Mouse (Mus musculus) gastrocnemius, adult 2 months (tissue): ENCODE measurements around the gene Cbr4. TPM values are rescaled to one million over a fixed set of nuclear protein-coding genes. Genes with fewer than 3 reads are reported as not detected.

Experiments used
- DNase-seq: peaks from one replicate; pipeline ENCODE4 v3.0.0; 2022
- H3K27ac ChIP-seq: fragments of 200-600 bp; 2 replicates; pipeline ENCODE4 v1.8.1; 2022; ENCODE audit warnings: mild to moderate bottlenecking
- H3K4me3 ChIP-seq: fragments of 200-600 bp; 2 replicates; pipeline ENCODE4 v1.8.1; 2022; ENCODE audit warnings: mild to moderate bottlenecking, moderate library complexity
- CTCF ChIP-seq: fragments of 200-600 bp; IDR thresholded peaks from 2 replicates; pipeline ENCODE4 v1.8.1; 2022; ENCODE audit warnings: antibody characterized with exemption, mild to moderate bottlenecking, moderate library complexity
- intact Hi-C: fragments of 180-260 bp; cut with DNase I; formaldehyde crosslinking; loops from one replicate; pipeline ENCODE4 v1.15.1; 2025
- total RNA-seq, 2 experiments: library from RNA; stranded (reverse); gene quantifications; 2 replicates each; pipeline ENCODE4 v1.2.3; 2021

Gene Cbr4
- total RNA-seq, 2 experiments from 2014 or later = 31.5 to 42.1 TPM

DNA sequence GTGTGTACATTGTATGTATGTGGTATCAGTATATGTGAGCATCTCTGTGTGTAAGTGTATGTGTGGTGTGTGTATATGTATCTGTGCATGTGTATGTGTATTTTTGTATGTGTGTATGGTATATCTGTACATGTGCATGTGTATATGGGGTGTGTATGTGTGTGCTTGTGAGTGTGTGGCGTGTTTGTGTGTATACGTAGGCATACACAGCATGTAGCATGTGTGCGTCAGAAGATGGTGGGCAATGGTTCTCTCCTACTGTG is 20.1 kb upstream of the Cbr4 start:
- intact Hi-C loops = no loop called here
- TF ChIP-seq CTCF = no peak
- H3K4me3 ChIP-seq = no peak overlapping the region
- DNase-seq = no peak
- no peak overlapping the region for H3K27ac ChIP-seq

- no peak for TF ChIP-seq CTCF
- intact Hi-C loops = no loop called here
- no peak for DNase-seq
- H3K27ac ChIP-seq = no peak overlapping the region
- H3K4me3 ChIP-seq = no peak overlapping the region
These were observed 17.3 kb upstream of the Cbr4 start for GRCm38 (mm10) chr8:61470213-61470612.

DNA sequence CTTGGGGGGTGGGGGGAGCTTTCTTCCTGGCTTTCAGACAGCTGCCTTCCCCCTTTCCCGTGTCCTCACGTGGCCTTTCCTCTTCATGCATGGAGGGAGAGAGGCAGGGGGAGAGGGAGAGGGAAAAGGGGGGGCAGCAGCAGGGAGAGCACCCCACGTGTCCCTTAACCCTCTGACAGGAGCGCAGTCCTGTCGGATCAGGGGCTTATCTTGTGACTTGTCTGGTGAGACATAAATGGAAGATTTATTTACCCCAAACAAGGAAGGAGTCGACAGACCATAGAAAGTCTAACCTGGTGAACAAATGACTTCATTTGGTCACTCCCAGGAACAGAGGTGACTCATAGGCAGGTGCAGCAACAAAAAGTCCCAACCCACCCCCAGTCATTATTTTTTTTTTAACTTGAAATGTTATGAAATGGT is 12.3 kb upstream of the Cbr4 start:
- TF ChIP-seq CTCF = no peak

DNA sequence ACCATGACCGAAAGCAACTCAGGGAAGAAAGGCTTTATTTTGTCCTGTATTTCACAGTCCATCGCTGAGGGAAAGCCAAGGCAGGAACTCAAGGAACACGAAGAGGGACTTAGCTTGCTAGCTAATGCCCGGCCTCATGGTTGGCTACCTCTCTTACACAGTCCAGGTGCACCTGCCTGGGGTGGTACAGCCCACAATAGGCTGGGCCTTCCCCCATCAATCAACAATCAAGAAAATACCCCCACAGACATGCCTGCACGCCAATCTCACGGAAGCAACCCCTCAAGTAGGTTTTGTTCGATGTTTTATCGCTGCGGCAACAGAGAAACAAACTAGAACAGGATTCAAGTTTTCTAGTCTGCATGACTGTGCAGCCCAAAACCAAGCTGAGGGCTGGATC is 11.4 kb upstream of the Cbr4 start:
- Histone ChIP-seq H3K4me3 (no peak overlapping the region), H3K27ac (no peak overlapping the region)
- no peak for TF ChIP-seq CTCF
- DNase-seq = no peak
- intact Hi-C loops = no loop called here

More for the DNA sequence above, 12.3 kb upstream of the Cbr4 start:
- Histone ChIP-seq H3K4me3 (no peak overlapping the region), H3K27ac (no peak overlapping the region)
- intact Hi-C loops = no loop called here
- DNase-seq = no peak

- no peak overlapping the region for H3K27ac ChIP-seq
- TF ChIP-seq CTCF = peak; percentile 3; the same call in 1 of the 2 replicates
- DNase-seq = no peak
- intact Hi-C loops = no loop called here
- H3K4me3 ChIP-seq = no peak overlapping the region
These were observed 9.4 kb upstream of the Cbr4 start for GRCm38 (mm10) chr8:61478150-61478549.

GRCm38 (mm10) chr8:61478793-61479192 is 8.7 kb upstream of the Cbr4 start:
- no peak overlapping the region for H3K4me3 ChIP-seq
- no peak for DNase-seq
- TF ChIP-seq CTCF = no peak
- intact Hi-C loops = no loop called here
- H3K27ac ChIP-seq = no peak overlapping the region

- intact Hi-C loops = loop anchor here (10.0 kb wide), 1 partner anchor 845 kb away; the partner anchor contains the start of gene Mfap3l
- peak; percentile 68 for TF ChIP-seq CTCF
- peak overlapping the region; percentile 50 for H3K4me3 ChIP-seq
- DNase-seq = peak; percentile 65
- H3K27ac ChIP-seq = peak overlapping the region; percentile 56
These were observed 7.9 kb upstream of the Cbr4 start for GRCm38 (mm10) chr8:61479506-61480214.

GRCm38 (mm10) chr8:61480260-61480967 is 7.1 kb upstream of the Cbr4 start:
- Histone ChIP-seq H3K27ac (no peak overlapping the region; the same call in 1 of the 2 replicates), H3K4me3 (peak overlapping the region; percentile 50)
- no peak for TF ChIP-seq CTCF
- intact Hi-C loops = loop anchor here (10.0 kb wide), 1 partner anchor 846 kb away; the partner anchor contains the start of gene Mfap3l
- peak; percentile 43 for DNase-seq

- H3K27ac ChIP-seq = peak overlapping the region; percentile 93
- TF ChIP-seq CTCF = no peak
- intact Hi-C loops = loop anchor here (1.0 to 10.0 kb wide), 3 partner anchors 265 to 852 kb away; partner anchors contain the start of genes Mfap3l, Nek1 and Sh3rf1
- DNase-seq = no peak
- H3K4me3 ChIP-seq = peak overlapping the region; percentile 91
These were observed 508 bp upstream of the Cbr4 start for GRCm38 (mm10) chr8:61486923-61487529.

- no peak for TF ChIP-seq CTCF
- peak overlapping the region; percentile 91 for H3K4me3 ChIP-seq
These were observed 1.1 kb downstream of the Cbr4 start for GRCm38 (mm10) chr8:61488631-61489030.

GRCm38 (mm10) chr8:61497110-61497509 is 9.6 kb downstream of the Cbr4 start:
- H3K27ac ChIP-seq = no peak overlapping the region
- no peak for TF ChIP-seq CTCF
- no peak for DNase-seq
- intact Hi-C loops = no loop called here
- H3K4me3 ChIP-seq = no peak overlapping the region

More at GRCm38 (mm10) chr8:61488631-61489030, 1.1 kb downstream of the Cbr4 start:
- DNase-seq = no peak
- intact Hi-C loops = loop anchor here (5.0 to 10.0 kb wide), 2 partner anchors 266 to 854 kb away; partner anchors contain the start of genes Mfap3l and Sh3rf1
- peak overlapping the region; percentile 93 for H3K27ac ChIP-seq

GRCm38 (mm10) chr8:61499035-61499434 is 11.5 kb downstream of the Cbr4 start:
- peak; percentile 51 for TF ChIP-seq CTCF
- no peak overlapping the region for H3K27ac ChIP-seq
- intact Hi-C loops = no loop called here
- no peak for DNase-seq
- no peak overlapping the region for H3K4me3 ChIP-seq

DNA sequence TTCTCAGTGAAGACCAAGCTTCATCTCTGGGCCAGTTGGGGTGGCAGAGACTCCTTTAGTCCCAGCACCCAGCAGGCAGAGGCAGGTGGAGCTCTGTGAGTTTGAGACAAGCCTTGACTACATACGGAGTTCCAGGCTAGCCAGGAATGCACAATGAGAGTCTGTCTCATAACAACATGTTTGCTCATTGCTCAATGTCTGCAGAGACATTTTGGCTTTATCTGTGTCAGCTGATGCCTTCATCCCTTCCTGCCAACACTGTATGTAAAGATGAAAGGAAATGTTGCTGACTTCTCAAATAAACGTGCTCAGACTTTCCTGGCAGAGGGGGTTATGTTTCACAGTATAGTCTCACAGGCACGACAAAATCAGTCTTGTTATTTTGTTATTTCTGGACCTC is 13.4 kb downstream of the Cbr4 start:
- no peak for TF ChIP-seq CTCF
- intact Hi-C loops = no loop called here
- Histone ChIP-seq H3K27ac (no peak overlapping the region), H3K4me3 (no peak overlapping the region)
- DNase-seq = no peak
